Mouse (Mus musculus) activated CD4-positive, CD25-positive, alpha-beta regulatory T cell, adult 4 months (primary cell): ENCODE measurements around the gene Ctrl. TPM values are rescaled to one million over a fixed set of nuclear protein-coding genes. Genes with fewer than 3 reads are reported as not detected.
A peak's percentile ranks its signal among the peaks of the same experiment; 100 is the strongest.

Experiments
- ATAC-seq: one replicate; pipeline ENCODE4 v1.8.0; 2017
- polyA plus RNA-seq, 2 experiments: library from polyadenylated mRNA; unstranded; fragments of 100-300 nt; shearing (Covaris generic); gene quantifications; one replicate each; pipeline ENCODE4 v1.2.1; 2017

Gene Ctrl
- polyA plus RNA-seq, 2 experiments from 2014 or later: 3.2 to 3.3 TPM

- ATAC-seq: peak; percentile 86
Observed at GRCm38 (mm10) chr8:105937496-105938305, 4.0 kb upstream of the Ctrl start.

GRCm38 (mm10) chr8:105936866-105937475, 3.3 kb upstream of the Ctrl start:
- ATAC-seq: peak; percentile 55

- no peak for ATAC-seq
Observed at GRCm38 (mm10) chr8:105935863-105936603, 2.4 kb upstream of the Ctrl start.

GRCm38 (mm10) chr8:105935105-105935504, 1.4 kb upstream of the Ctrl start:
- ATAC-seq: no peak

GRCm38 (mm10) chr8:105932525-105932924, 1.1 kb downstream of the Ctrl start:
- ATAC-seq: no peak

GRCm38 (mm10) chr8:105931271-105931670, 2.4 kb downstream of the Ctrl start:
- no peak for ATAC-seq

- ATAC-seq: peak; percentile 44
Observed at GRCm38 (mm10) chr8:105930602-105931001, 3.1 kb downstream of the Ctrl start.

- ATAC-seq: no peak
Observed at GRCm38 (mm10) chr8:105925123-105925522, 8.5 kb downstream of the Ctrl start.

- ATAC-seq: peak; percentile 71
Observed at GRCm38 (mm10) chr8:105919390-105919789, 14.3 kb downstream of the Ctrl start.

- ATAC-seq: peak; percentile 71
Observed at GRCm38 (mm10) chr8:105900941-105901616, 32.6 kb downstream of the Ctrl start.

- peak; percentile 86 for ATAC-seq
Observed at GRCm38 (mm10) chr8:105900180-105900940, 33.3 kb downstream of the Ctrl start, which contains the start of gene Pskh1. Pskh1 (plus strand) TSS chr8:105900441.

GRCm38 (mm10) chr8:105897801-105898480, 35.7 kb downstream of the Ctrl start:
- ATAC-seq: no peak

GRCm38 (mm10) chr8:105893339-105893738, 40.3 kb downstream of the Ctrl start, which contains the start of gene Nrn1l:
Nrn1l (plus strand) TSS chr8:105893567.
- no peak for ATAC-seq

GRCm38 (mm10) chr8:105892432-105892831, 41.2 kb downstream of the Ctrl start:
- no peak for ATAC-seq

GRCm38 (mm10) chr8:105890870-105891269, 42.8 kb downstream of the Ctrl start:
- ATAC-seq: no peak

- no peak for ATAC-seq
Observed at GRCm38 (mm10) chr8:105889756-105890465, 43.8 kb downstream of the Ctrl start.
